Mouse (Mus musculus): ENCODE data around the gene Nkap.
"Not testable (repeated sequence)": the region's sequence is repeated elsewhere in the genome, so short reads cannot be mapped to it uniquely, and the experiment has no call there.

Gene Nkap

GRCm38 (mm10) chrX:37126671-37127358 is at the start of gene Nkap:
Gene Nkap, plus strand, starts transcription at chrX:37126795.
- DNase-seq (ENCODE audit: low spot score), result peak; percentile 68

GRCm38 (mm10) chrX:37080345-37080744 is 46.2 kb upstream of the Nkap start:
- not testable (repeated sequence) for DNase-seq (ENCODE audit: low spot score)

GRCm38 (mm10) chrX:37081194-37081593 is 45.4 kb upstream of the Nkap start:
- no peak for DNase-seq (ENCODE audit: low spot score)

- no peak for DNase-seq (ENCODE audit: low spot score)
These were observed 42.2 kb upstream of the Nkap start for GRCm38 (mm10) chrX:37084318-37084926.

- DNase-seq (ENCODE audit: low spot score), result peak; percentile 91
These were observed 41.5 kb upstream of the Nkap start, which contains the start of gene Rpl39 for GRCm38 (mm10) chrX:37084927-37085660. Gene Rpl39, minus strand, starts transcription at chrX:37085402.

- no peak for DNase-seq (ENCODE audit: low spot score)
These were observed 40.9 kb upstream of the Nkap start for GRCm38 (mm10) chrX:37085665-37086064.

- DNase-seq (ENCODE audit: low spot score), result no peak
These were observed 37.8 kb upstream of the Nkap start for GRCm38 (mm10) chrX:37088778-37089177.

- no peak for DNase-seq (ENCODE audit: low spot score)
These were observed 35.1 kb upstream of the Nkap start for GRCm38 (mm10) chrX:37091457-37091856.

GRCm38 (mm10) chrX:37095106-37095768 is 31.4 kb upstream of the Nkap start:
- no peak for DNase-seq (ENCODE audit: low spot score)

- no peak for DNase-seq (ENCODE audit: low spot score)
These were observed 27.9 kb upstream of the Nkap start for GRCm38 (mm10) chrX:37098681-37099080.

- DNase-seq (ENCODE audit: low spot score), result no peak
These were observed 22.8 kb upstream of the Nkap start for GRCm38 (mm10) chrX:37103826-37104225.

GRCm38 (mm10) chrX:37109526-37110192 is 16.9 kb upstream of the Nkap start:
- DNase-seq (ENCODE audit: low spot score), result no peak

- DNase-seq (ENCODE audit: low spot score), result peak; percentile 97
These were observed 16.3 kb upstream of the Nkap start, which contains the start of gene Upf3b for GRCm38 (mm10) chrX:37110193-37110880. Gene Upf3b, minus strand, starts transcription at chrX:37110322.

GRCm38 (mm10) chrX:37110881-37111193 is 15.8 kb upstream of the Nkap start:
- no peak for DNase-seq (ENCODE audit: low spot score)

GRCm38 (mm10) chrX:37117085-37117484 is 9.5 kb upstream of the Nkap start:
- DNase-seq (ENCODE audit: low spot score), result no peak

- no peak for DNase-seq (ENCODE audit: low spot score)
These were observed 7.0 kb upstream of the Nkap start for GRCm38 (mm10) chrX:37119585-37119984.

- no peak for DNase-seq (ENCODE audit: low spot score)
These were observed 6.4 kb upstream of the Nkap start for GRCm38 (mm10) chrX:37120212-37120611.

GRCm38 (mm10) chrX:37125511-37125910 is 1.1 kb upstream of the Nkap start:
- DNase-seq (ENCODE audit: low spot score), result no peak

GRCm38 (mm10) chrX:37141732-37142131 is 15.1 kb downstream of the Nkap start:
- DNase-seq (ENCODE audit: low spot score), result no peak

GRCm38 (mm10) chrX:37144498-37144897 is 17.9 kb downstream of the Nkap start:
- not testable (repeated sequence) for DNase-seq (ENCODE audit: low spot score)

- no peak for DNase-seq (ENCODE audit: low spot score)
These were observed 18.4 kb downstream of the Nkap start for GRCm38 (mm10) chrX:37144954-37145353.
